Mouse (Mus musculus): ENCODE measurements around the gene Bcl7a. TPM values are rescaled to one million over a fixed set of nuclear protein-coding genes. Genes with fewer than 3 reads are reported as not detected.

Gene Bcl7a
- total and polyA plus RNA-seq, 3 experiments: 2.3 to 7.2 (median 4.3) TPM

DNA sequence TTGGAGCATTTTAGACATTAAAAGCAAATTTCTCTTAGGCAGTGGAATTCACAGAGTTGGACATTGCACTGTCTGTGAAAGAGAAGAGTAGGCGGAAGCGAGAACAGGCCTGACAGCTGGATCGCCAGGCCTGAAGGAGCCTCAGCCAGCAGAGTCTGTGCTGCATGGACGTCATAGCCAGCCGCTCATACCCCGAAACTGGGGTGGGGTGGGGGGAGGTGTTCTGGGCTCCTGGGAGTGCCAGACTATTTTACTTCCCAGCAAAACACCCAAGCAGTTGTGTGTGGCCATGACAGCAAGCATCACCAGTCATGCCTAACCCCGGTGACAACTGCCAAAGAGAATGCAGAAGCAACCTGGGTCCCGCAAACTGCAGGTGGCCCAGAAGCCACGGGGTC lies 16.9 kb upstream of the Bcl7a start:
- no peak overlapping the region for H3K9ac ChIP-seq (ENCODE audit: insufficient read depth, low read depth)
- no peak overlapping the region for H3K4me2 ChIP-seq (ENCODE audit: insufficient read depth, low read depth, poor library complexity, severe bottlenecking)
- no peak overlapping the region for H3K4me3 ChIP-seq (replicated peaks in 1 of 3; ENCODE audit: low read depth in 2 of 3, low read length in 2 of 3, poor library complexity in 1 of 3)
- peak; percentile 54 for DNase-seq (ENCODE audit: extremely low read depth)
- no peaks in the 10 kb centered on the region for H3K9me3 ChIP-seq (replicated peaks; ENCODE audit: low read length)
- dilution Hi-C loops (cut with MboI; ENCODE audit: extremely low pct_ligation_motif_present, extremely low pct_unique_long_range_greater_than_20kb, low sequenced_read_pairs) (no loop called here), in situ Hi-C loops (cut with MboI; ENCODE audit: low pct_ligation_motif_present, low pct_unique_long_range_greater_than_20kb, low sequenced_read_pairs) (no loop called here)
- H3K79me2 ChIP-seq (replicated peaks; ENCODE audit: control insufficient read depth, extremely low read depth, insufficient read depth, poor library complexity, severe bottlenecking): no peaks in the 10 kb centered on the region
- H3K27me3 ChIP-seq (replicated peaks): peaks cover 8% of the 10 kb centered on the region
- H3K27ac ChIP-seq (ENCODE audit: insufficient read depth, low read depth): no peak overlapping the region
- H3K36me3 ChIP-seq (replicated peaks in 1 of 2; ENCODE audit: control insufficient read depth in 1 of 2, insufficient read depth in 1 of 2, low read length in 1 of 2): no peaks in the 10 kb centered on the region
- peaks cover 11 to 37% of the 10 kb centered on the region in 2 experiments for H3K4me1 ChIP-seq (ENCODE audit: control insufficient read depth in 1 of 2, insufficient read depth in 2 of 2)
- TF ChIP-seq POLR2A (IDR thresholded peaks at IDR 0.05; ENCODE audit: low read depth, low read length) (no peak), TCF12 (IDR thresholded peaks at IDR 0.05; ENCODE audit: low read depth, low read length) (peak; percentile 53; the same call in 1 of the 2 replicates)

GRCm38 (mm10) chr5:123327686-123328085 lies 15.9 kb upstream of the Bcl7a start:
- no peaks in the 10 kb centered on the region for H3K36me3 ChIP-seq (replicated peaks in 1 of 2; ENCODE audit: control insufficient read depth in 1 of 2, insufficient read depth in 1 of 2, low read length in 1 of 2)
- H3K9ac ChIP-seq (ENCODE audit: insufficient read depth, low read depth): no peak overlapping the region
- in situ Hi-C loops (cut with MboI; ENCODE audit: low pct_ligation_motif_present, low pct_unique_long_range_greater_than_20kb, low sequenced_read_pairs) (no loop called here), dilution Hi-C loops (cut with MboI; ENCODE audit: extremely low pct_ligation_motif_present, extremely low pct_unique_long_range_greater_than_20kb, low sequenced_read_pairs) (no loop called here)
- H3K4me3 ChIP-seq (replicated peaks in 1 of 3; ENCODE audit: low read depth in 2 of 3, low read length in 2 of 3, poor library complexity in 1 of 3): no peak overlapping the region
- DNase-seq (ENCODE audit: extremely low read depth): no peak
- no peak overlapping the region for H3K27ac ChIP-seq (ENCODE audit: insufficient read depth, low read depth)
- peaks cover 8% of the 10 kb centered on the region for H3K27me3 ChIP-seq (replicated peaks)
- peaks cover 11 to 37% of the 10 kb centered on the region in 2 experiments for H3K4me1 ChIP-seq (ENCODE audit: control insufficient read depth in 1 of 2, insufficient read depth in 2 of 2)
- H3K4me2 ChIP-seq (ENCODE audit: insufficient read depth, low read depth, poor library complexity, severe bottlenecking): no peak overlapping the region; the same call in 1 of the 2 replicates
- no peak for TF ChIP-seq NRF1 (IDR thresholded peaks at IDR 0.05; ENCODE audit: low read depth, low read length)
- no peaks in the 10 kb centered on the region for H3K79me2 ChIP-seq (replicated peaks; ENCODE audit: control insufficient read depth, extremely low read depth, insufficient read depth, poor library complexity, severe bottlenecking)
- no peaks in the 10 kb centered on the region for H3K9me3 ChIP-seq (replicated peaks; ENCODE audit: low read length)

GRCm38 (mm10) chr5:123333566-123333965 lies 10.1 kb upstream of the Bcl7a start:
- H3K4me2 ChIP-seq (ENCODE audit: insufficient read depth, low read depth, poor library complexity, severe bottlenecking): no peak overlapping the region
- H3K27me3 ChIP-seq (replicated peaks): peaks cover 3% of the 10 kb centered on the region
- DNase-seq (ENCODE audit: extremely low read depth): no peak
- H3K4me3 ChIP-seq (replicated peaks in 1 of 3; ENCODE audit: low read depth in 2 of 3, low read length in 2 of 3, poor library complexity in 1 of 3): no peak overlapping the region
- H3K36me3 ChIP-seq (replicated peaks in 1 of 2; ENCODE audit: control insufficient read depth in 1 of 2, insufficient read depth in 1 of 2, low read length in 1 of 2): no peaks in the 10 kb centered on the region
- H3K9me3 ChIP-seq (replicated peaks; ENCODE audit: low read length): no peaks in the 10 kb centered on the region
- H3K79me2 ChIP-seq (replicated peaks; ENCODE audit: control insufficient read depth, extremely low read depth, insufficient read depth, poor library complexity, severe bottlenecking): no peaks in the 10 kb centered on the region
- TF ChIP-seq E2F4 (IDR thresholded peaks at IDR 0.05; ENCODE audit: insufficient replicate concordance, low read depth, low read length): no peak
- TF ChIP-seq USF1 (IDR thresholded peaks at IDR 0.05; ENCODE audit: low read depth, low read length): no peak
- TF ChIP-seq MEF2A (IDR thresholded peaks at IDR 0.05; ENCODE audit: borderline replicate concordance, low read depth, low read length): no peak
- no peak for TF ChIP-seq ELF1 (IDR thresholded peaks at IDR 0.05; ENCODE audit: low read depth, low read length)
- no peak for TF ChIP-seq RCOR1 (conservative IDR thresholded peaks at IDR 0.05; ENCODE audit: low read depth, low read length)
- TF ChIP-seq MAZ (IDR thresholded peaks at IDR 0.05; ENCODE audit: low read depth, low read length): no peak
- no peak for TF ChIP-seq ZNF384 (IDR thresholded peaks at IDR 0.05; ENCODE audit: low read depth, low read length)
- no peak for TF ChIP-seq HCFC1 (IDR thresholded peaks at IDR 0.05; ENCODE audit: low read depth, low read length)
- no peak for TF ChIP-seq CHD2 (IDR thresholded peaks at IDR 0.05; ENCODE audit: low read length)
- no peak for TF ChIP-seq ZMIZ1 (IDR thresholded peaks at IDR 0.05; ENCODE audit: low read depth, low read length)
- TF ChIP-seq MXI1 (IDR thresholded peaks at IDR 0.05; ENCODE audit: low read depth, low read length): no peak
- no peak for TF ChIP-seq RAD21 (IDR thresholded peaks at IDR 0.05; ENCODE audit: low read depth, low read length)
- no peak for TF ChIP-seq IRF4 (IDR thresholded peaks at IDR 0.05; ENCODE audit: low read depth, low read length)
- no peak for TF ChIP-seq TCF12 (IDR thresholded peaks at IDR 0.05; ENCODE audit: low read depth, low read length)
- no peak for TF ChIP-seq CHD1 (IDR thresholded peaks at IDR 0.05; ENCODE audit: low read depth, low read length)
- no peak for TF ChIP-seq ETS1 (conservative IDR thresholded peaks at IDR 0.05; ENCODE audit: low read depth, low read length)
- no peak for TF ChIP-seq JUN (IDR thresholded peaks at IDR 0.05; ENCODE audit: insufficient read depth, low read depth, low read length)
- TF ChIP-seq NELFE (IDR thresholded peaks at IDR 0.05; ENCODE audit: low read depth, low read length): no peak
- no peak overlapping the region for H3K9ac ChIP-seq (ENCODE audit: insufficient read depth, low read depth)
- H3K4me1 ChIP-seq (ENCODE audit: control insufficient read depth in 1 of 2, insufficient read depth in 2 of 2): no peaks in the 10 kb centered on the region
- dilution Hi-C loops (cut with MboI; ENCODE audit: extremely low pct_ligation_motif_present, extremely low pct_unique_long_range_greater_than_20kb, low sequenced_read_pairs): no loop called here
- in situ Hi-C loops (cut with MboI; ENCODE audit: low pct_ligation_motif_present, low pct_unique_long_range_greater_than_20kb, low sequenced_read_pairs): no loop called here
- no peak overlapping the region for H3K27ac ChIP-seq (ENCODE audit: insufficient read depth, low read depth)
